Mouse (Mus musculus) limb, embryonic 11.5 days (tissue): ENCODE results near the gene Ccr7. TPM values are rescaled to one million over a fixed set of nuclear protein-coding genes. Genes with fewer than 3 reads are reported as not detected.

Experiments used
- ATAC-seq: fragments of 200-750 bp; cut with Nextera tagmentation; 2 replicates; pipeline ENCODE4 v1.8.0; 2017; ENCODE audit warnings: low read depth; ENCODE audit not compliant: insufficient number of reproducible peaks, low FRiP score, low TSS enrichment
- DNase-seq: peaks from one replicate; pipeline ENCODE4 v3.0.0-alpha.2; 2015; ENCODE audit warnings: low spot score
- H3K27ac ChIP-seq: fragments of 300-500 bp; sonication (generic); replicated peaks from 2 replicates; pipeline ENCODE4 v1.5.1; 2014; ENCODE audit warnings: low read depth, mild to moderate bottlenecking, low read length
- H3K27me3 ChIP-seq: fragments of 300-500 bp; sonication (generic); 2 replicates; pipeline ENCODE4 v1.6.1; 2014; ENCODE audit warnings: mild to moderate bottlenecking, low read length, mixed read lengths; ENCODE audit not compliant: control insufficient read depth, insufficient read depth
- H3K36me3 ChIP-seq: fragments of 300-500 bp; sonication (generic); 2 replicates; pipeline ENCODE4 v1.6.1; 2014; ENCODE audit warnings: mild to moderate bottlenecking, low read length, moderate library complexity, mixed read lengths; ENCODE audit not compliant: control insufficient read depth, insufficient read depth
- H3K4me1 ChIP-seq: fragments of 300-500 bp; sonication (generic); 2 replicates; pipeline ENCODE4 v1.6.1; 2014; ENCODE audit warnings: low read length, mixed read lengths; ENCODE audit not compliant: control insufficient read depth, insufficient read depth
- H3K4me2 ChIP-seq: fragments of 300-500 bp; sonication (generic); 2 replicates; pipeline ENCODE4 v1.6.1; 2014; ENCODE audit warnings: low read depth, mild to moderate bottlenecking, moderate library complexity; ENCODE audit not compliant: severe bottlenecking
- H3K4me3 ChIP-seq: fragments of 300-500 bp; sonication (generic); 2 replicates; pipeline ENCODE4 v1.5.1; 2014; ENCODE audit warnings: low read depth, low read length
- H3K9ac ChIP-seq: fragments of 300-500 bp; sonication (generic); 2 replicates; pipeline ENCODE4 v1.6.1; 2014; ENCODE audit warnings: mild to moderate bottlenecking, low read length
- H3K9me3 ChIP-seq: fragments of 300-500 bp; sonication (generic); 2 replicates; pipeline ENCODE4 v1.6.1; 2016; ENCODE audit warnings: low read length; ENCODE audit not compliant: control insufficient read depth
- WGBS: fragments of 180-500 bp; shearing (Covaris S2); extraction: QIAGEN DNeasy Blood & Tissue Kit; methylation state at CpG from one replicate; pipeline ENCODE4 v1.1.7; 2014; 5-methylcytosine and 5-hydroxymethylcytosine counted together
- polyA plus RNA-seq: library from polyadenylated mRNA; unstranded; fragments of >200 nt; fragmentation: Nextera tagmentation; extraction: Ambion mirVana; gene quantifications from 2 replicates; pipeline ENCODE4 v1.2.1, GENCODE M21; 2014

Ccr7 gene
- polyA plus RNA-seq, 1 experiment from 2014 or later: 1.3 TPM

DNA sequence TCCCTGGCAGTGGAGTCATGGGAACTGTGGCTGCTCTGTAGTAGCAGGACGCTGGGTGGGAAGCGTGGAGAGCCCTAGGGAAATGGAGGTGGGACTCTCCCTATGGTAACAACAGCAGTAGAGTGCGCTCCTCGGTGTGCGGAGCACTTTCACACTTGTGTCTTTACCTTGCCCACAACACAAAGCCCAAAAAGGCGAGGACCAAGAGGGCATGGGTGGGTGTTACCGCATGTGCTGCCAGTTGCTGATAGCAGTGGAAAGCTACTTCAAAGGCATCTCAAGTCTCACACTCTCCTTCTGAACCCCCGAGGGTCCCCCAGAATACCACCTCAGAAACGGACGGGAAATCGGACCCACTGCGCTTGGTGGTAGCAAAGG, 23.4 kb downstream of the Ccr7 start:
- Histone ChIP-seq H3K27ac (peak overlapping the region; percentile 87; the same call in 1 of the 2 replicates), H3K9me3 (no peaks in the 10 kb centered on the region), H3K9ac (peak overlapping the region; percentile 44), H3K4me2 (peak overlapping the region; percentile 36; the same call in 1 of the 2 replicates), H3K4me3 (no peak overlapping the region), H3K4me1 (peaks cover 56% of the 10 kb centered on the region), H3K36me3 (no peaks in the 10 kb centered on the region), H3K27me3 (no peaks in the 10 kb centered on the region)
- DNase-seq (no peak), ATAC-seq (no peak)
- 20% methylated on average over 12 of the region's 12 CpGs for WGBS

DNA sequence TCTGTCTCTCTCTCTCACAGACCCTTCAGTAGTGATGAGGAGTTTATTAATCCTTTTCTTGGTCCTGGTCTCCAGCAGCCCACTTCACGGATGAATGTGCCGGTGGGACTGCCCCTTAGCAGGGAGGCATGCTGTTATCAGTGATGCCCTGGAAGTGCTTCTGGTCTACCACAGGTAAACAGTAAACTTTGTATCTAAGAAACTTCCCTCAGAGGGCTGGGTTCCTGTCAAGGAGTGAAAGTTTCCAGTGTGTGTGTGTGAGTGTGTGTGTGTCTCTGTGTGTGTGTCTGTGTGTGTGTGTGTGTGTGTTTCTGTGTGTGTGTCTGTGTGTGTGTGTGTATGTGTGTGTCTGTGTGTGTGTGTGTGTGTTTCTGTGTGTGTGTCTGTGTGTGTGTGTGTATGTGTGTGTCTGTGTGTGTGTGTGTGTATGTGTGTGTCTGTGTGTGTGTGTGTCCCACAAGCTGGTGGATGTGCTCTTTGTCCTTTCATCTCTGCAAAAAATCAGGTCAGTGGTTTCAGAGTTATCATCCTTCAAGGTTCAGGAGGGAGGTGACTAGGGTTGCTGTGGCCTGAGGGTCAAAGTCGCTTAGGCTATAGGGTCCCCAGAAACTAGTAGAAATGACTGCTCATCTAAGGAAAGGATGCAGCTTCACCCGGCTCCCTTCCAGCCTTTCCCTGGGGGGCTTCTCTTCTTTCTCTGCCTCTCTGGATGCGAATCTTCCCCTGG, 24.0 kb downstream of the Ccr7 start:
- no peak overlapping the region for H3K4me3 ChIP-seq
- WGBS: 40% methylated on average over 5 of the region's 5 CpGs
- no peaks in the 10 kb centered on the region for H3K36me3 ChIP-seq
- H3K9ac ChIP-seq: peak overlapping the region; percentile 44; the same call in 1 of the 2 replicates
- ATAC-seq: no peak
- no peaks in the 10 kb centered on the region for H3K27me3 ChIP-seq
- DNase-seq: no peak
- no peaks in the 10 kb centered on the region for H3K9me3 ChIP-seq
- H3K4me1 ChIP-seq: peaks cover 55% of the 10 kb centered on the region
- H3K4me2 ChIP-seq: no peak overlapping the region
- 0 out of 2 replicates have a peak overlapping the region, but pooled peaks have one; percentile 87 for H3K27ac ChIP-seq

DNA sequence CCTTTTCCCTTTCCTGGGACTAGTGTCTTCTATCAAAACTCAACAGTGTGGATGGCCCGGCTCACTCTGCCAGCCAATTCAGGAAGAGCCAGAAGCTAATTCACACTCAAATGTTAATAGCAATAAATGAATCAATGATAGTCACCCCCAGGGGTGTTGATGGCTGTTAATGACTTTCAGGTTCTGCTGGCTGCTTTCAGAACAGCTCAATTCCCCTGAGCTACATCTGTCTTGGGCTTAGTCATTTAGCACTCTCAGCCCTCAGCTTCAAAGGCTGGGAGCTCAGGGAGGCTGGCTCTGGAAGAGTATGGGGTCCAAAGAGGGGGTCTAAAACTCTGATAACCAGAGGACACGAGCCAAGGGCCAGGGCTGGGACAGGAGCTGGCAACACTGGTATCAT, 25.6 kb downstream of the Ccr7 start:
- Histone ChIP-seq H3K36me3 (no peaks in the 10 kb centered on the region), H3K4me2 (no peak overlapping the region), H3K9me3 (no peaks in the 10 kb centered on the region), H3K4me3 (no peak overlapping the region), H3K9ac (no peak overlapping the region), H3K27ac (no peak overlapping the region), H3K4me1 (peaks cover 56% of the 10 kb centered on the region), H3K27me3 (no peaks in the 10 kb centered on the region)
- ATAC-seq (no peak), DNase-seq (no peak)
- 13% methylated on average over 2 of the region's 2 CpGs for WGBS

DNA sequence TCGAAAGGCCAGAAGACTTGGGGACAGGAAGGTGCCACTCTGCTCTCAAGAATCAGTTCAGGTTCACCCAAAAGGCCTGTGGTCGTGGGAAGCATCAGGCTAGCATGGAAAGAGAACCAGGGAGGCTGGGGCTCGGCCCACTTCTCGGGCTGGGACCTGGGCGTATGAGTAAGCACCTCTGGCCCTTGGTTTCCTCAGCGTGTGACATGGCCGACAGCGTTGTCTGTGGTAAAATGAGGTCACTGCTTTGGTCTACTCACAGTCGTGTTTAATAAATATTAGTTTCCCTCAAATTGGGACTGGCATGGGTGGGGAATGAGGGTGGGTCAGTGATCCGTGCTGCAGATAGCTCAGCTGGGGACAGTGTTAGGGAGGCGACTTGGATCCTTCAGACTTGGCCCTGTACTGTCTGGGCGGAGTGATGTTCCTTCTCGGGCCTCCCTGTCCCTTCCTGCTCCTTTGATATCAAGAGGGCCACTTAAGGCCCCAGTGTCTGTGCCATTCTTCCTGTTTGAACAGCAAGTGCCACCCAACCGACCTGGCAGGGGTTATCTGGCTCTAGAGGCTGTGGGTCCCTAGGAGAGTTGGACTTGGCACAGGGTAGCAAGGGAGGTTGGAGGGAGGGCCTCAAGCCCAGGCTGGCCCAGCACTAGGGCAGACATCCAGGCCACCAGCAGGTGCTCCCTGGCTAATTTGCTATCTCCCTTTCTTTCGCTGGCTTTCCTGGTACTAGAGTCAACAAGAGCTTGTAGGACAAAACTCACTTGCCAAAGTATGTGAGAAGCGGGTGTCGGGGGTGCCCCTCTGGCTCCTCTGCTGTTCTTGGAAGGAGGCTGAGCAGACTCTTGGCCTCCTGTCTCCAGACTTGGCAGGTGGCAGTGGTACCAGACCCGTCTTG, 26.8 kb downstream of the Ccr7 start:
- H3K4me2 ChIP-seq: no peak overlapping the region
- no peak overlapping the region for H3K4me3 ChIP-seq
- ATAC-seq: no peak
- H3K9ac ChIP-seq: no peak overlapping the region
- 0 out of 2 replicates have a peak overlapping the region, but pooled peaks have one; percentile 14 for H3K27ac ChIP-seq
- no peaks in the 10 kb centered on the region for H3K9me3 ChIP-seq
- peaks cover 44% of the 10 kb centered on the region for H3K4me1 ChIP-seq
- 84% methylated on average over 18 of the region's 18 CpGs for WGBS
- H3K36me3 ChIP-seq: no peaks in the 10 kb centered on the region
- DNase-seq: no peak
- no peaks in the 10 kb centered on the region for H3K27me3 ChIP-seq

GRCm38 (mm10) chr11:99126482-99127253, 28.2 kb downstream of the Ccr7 start:
- no peak overlapping the region for H3K9ac ChIP-seq
- no peaks in the 10 kb centered on the region for H3K36me3 ChIP-seq
- peaks cover 34% of the 10 kb centered on the region for H3K4me1 ChIP-seq
- ATAC-seq: no peak
- no peaks in the 10 kb centered on the region for H3K27me3 ChIP-seq
- no peak overlapping the region for H3K4me3 ChIP-seq
- peak overlapping the region; percentile 36; the same call in 1 of the 2 replicates for H3K27ac ChIP-seq
- no peaks in the 10 kb centered on the region for H3K9me3 ChIP-seq
- no peak overlapping the region for H3K4me2 ChIP-seq
- 44% methylated on average over 5 of the region's 5 CpGs for WGBS
- DNase-seq: no peak

- no peak for ATAC-seq
- DNase-seq: no peak
- WGBS: 26% methylated on average over 10 of the region's 10 CpGs
- Histone ChIP-seq H3K9me3 (no peaks in the 10 kb centered on the region), H3K36me3 (no peaks in the 10 kb centered on the region), H3K4me3 (no peak overlapping the region), H3K27ac (peak overlapping the region; percentile 71), H3K4me2 (no peak overlapping the region; the same call in 1 of the 2 replicates), H3K9ac (peak overlapping the region; percentile 32; the same call in 1 of the 2 replicates), H3K27me3 (no peaks in the 10 kb centered on the region), H3K4me1 (peaks cover 36% of the 10 kb centered on the region)
Observed at GRCm38 (mm10) chr11:99124635-99125029, 30.2 kb downstream of the Ccr7 start.

- Histone ChIP-seq H3K4me1 (peaks cover 36% of the 10 kb centered on the region), H3K4me3 (no peak overlapping the region), H3K27ac (peak overlapping the region; percentile 71), H3K4me2 (no peak overlapping the region), H3K36me3 (no peaks in the 10 kb centered on the region), H3K9ac (no peak overlapping the region; the same call in 1 of the 2 replicates), H3K27me3 (no peaks in the 10 kb centered on the region), H3K9me3 (no peaks in the 10 kb centered on the region)
- DNase-seq (peak; percentile 73), ATAC-seq (no peak)
- 42% methylated on average over 15 of the region's 15 CpGs for WGBS
Observed at GRCm38 (mm10) chr11:99123977-99124634, 30.8 kb downstream of the Ccr7 start.
